Mouse (Mus musculus) liver, embryonic 14.5 days (tissue): ENCODE data around the gene Auts2. TPM values are rescaled to one million over a fixed set of nuclear protein-coding genes. Genes with fewer than 3 reads are reported as not detected.

Experiments
- ATAC-seq: fragments of 200-750 bp; cut with Nextera tagmentation; 2 replicates; pipeline ENCODE4 v1.8.0; 2017; ENCODE audit warnings: moderate number of reproducible peaks, mild to moderate bottlenecking, moderate library complexity; ENCODE audit not compliant: insufficient read depth
- DNase-seq, 3 experiments: peaks; one replicate each; pipeline ENCODE4 v3.0.0-alpha.2; 2012 to 2013; ENCODE audit warnings: low read depth in 3 of 3, low spot score in 3 of 3
- H3K27ac ChIP-seq: fragments of 300-500 bp; sonication (generic); 2 replicates; pipeline ENCODE4 v1.5.1; 2014; ENCODE audit warnings: moderate library complexity, mild to moderate bottlenecking, control low read depth, inconsistent platforms
- H3K27me3 ChIP-seq: fragments of 300-500 bp; sonication (generic); 2 replicates; pipeline ENCODE4 v1.6.1; 2014; ENCODE audit warnings: mild to moderate bottlenecking, low read length, moderate library complexity; ENCODE audit not compliant: control insufficient read depth, insufficient read depth
- H3K36me3 ChIP-seq: fragments of 300-500 bp; sonication (generic); replicated peaks from 2 replicates; pipeline ENCODE4 v1.6.1; 2014; ENCODE audit warnings: low read depth; ENCODE audit not compliant: control insufficient read depth, insufficient read depth
- H3K4me1 ChIP-seq, 2 experiments: fragments of 200-500 bp in 1 of 2; fragments of 300-500 bp in 1 of 2; sonication (generic) in 1 of 2; replicated peaks; 2 replicates each; pipeline ENCODE4 v1.6.1; 2012 to 2014; ENCODE audit warnings: antibody characterized with exemption in 1 of 2, inconsistent platforms in 1 of 2, low read length in 1 of 2; ENCODE audit not compliant: control insufficient read depth in 2 of 2, insufficient read depth in 2 of 2
- H3K4me2 ChIP-seq: fragments of 300-500 bp; sonication (generic); 2 replicates; pipeline ENCODE4 v1.6.1; 2014; ENCODE audit warnings: low read depth, mild to moderate bottlenecking, control low read depth, moderate library complexity
- H3K4me3 ChIP-seq, 2 experiments: fragments of 200-500 bp in 1 of 2; fragments of 300-500 bp in 1 of 2; sonication (generic) in 1 of 2; 2 replicates each; pipeline ENCODE4 v1.5.1; 2012 to 2014; ENCODE audit warnings: low read depth in 2 of 2, low read length in 2 of 2, mild to moderate bottlenecking in 2 of 2, control low read depth in 1 of 2, inconsistent platforms in 1 of 2, moderate library complexity in 1 of 2; ENCODE audit not compliant: insufficient read depth in 1 of 2
- H3K9ac ChIP-seq: fragments of 300-500 bp; sonication (generic); replicated peaks from 2 replicates; pipeline ENCODE4 v1.6.1; 2014; ENCODE audit warnings: mild to moderate bottlenecking, control low read depth, moderate library complexity
- H3K9me3 ChIP-seq: fragments of 300-500 bp; sonication (generic); 2 replicates; pipeline ENCODE4 v1.6.1; 2016; ENCODE audit warnings: low read length, mixed read lengths; ENCODE audit not compliant: control insufficient read depth
- CTCF ChIP-seq: IDR thresholded peaks from 2 replicates; pipeline ENCODE4 v1.5.1; 2016; ENCODE audit warnings: antibody characterized with exemption, low read depth, control low read depth
- EP300 ChIP-seq: IDR thresholded peaks from 2 replicates; pipeline ENCODE4 v1.6.1; 2016; ENCODE audit warnings: antibody characterized with exemption, low read depth
- WGBS: fragments of 180-500 bp; shearing (Covaris S2); extraction: QIAGEN DNeasy Blood & Tissue Kit; methylation state at CpG from one replicate; pipeline ENCODE4 v1.1.7; 2014; ENCODE audit not compliant: insufficient replicate concordance; 5-methylcytosine and 5-hydroxymethylcytosine counted together
- polyA plus RNA-seq, 2 experiments: library from polyadenylated mRNA; depleted of rRNA in 1 of 2; stranded (reverse) in 1 of 2; unstranded in 1 of 2; fragments of >200 nt; fragmentation: Nextera tagmentation in 1 of 2; extraction: Ambion mirVana in 1 of 2; gene quantifications; 2 replicates each; pipeline versions ENCODE4 v1.2.1 to v1.2.3; 2012 to 2014

Gene Auts2
- polyA plus RNA-seq, 2 experiments, result 0.77 to 1.6 TPM

GRCm38 (mm10) chr5:131538311-131538915, 1004.7 kb downstream of the Auts2 start:
- no peak overlapping the region for H3K9ac ChIP-seq
- DNase-seq, result no peak
- peak overlapping the region; percentile 51 to 53 for H3K4me3 ChIP-seq
- peak overlapping the region; percentile 55 for H3K4me2 ChIP-seq
- WGBS, result under 1% methylated on average over 51 of the region's 68 CpGs
- H3K27me3 ChIP-seq, result peaks cover 34% of the 10 kb centered on the region
- no peak for TF ChIP-seq EP300
- peak; percentile 21; the same call in 1 of the 2 replicates for TF ChIP-seq CTCF
- peak; percentile 71 for ATAC-seq
- no peak overlapping the region for H3K27ac ChIP-seq
- no peaks in the 10 kb centered on the region; a peak in 2 of 4 replicates for H3K4me1 ChIP-seq
- H3K9me3 ChIP-seq, result no peaks in the 10 kb centered on the region
- H3K36me3 ChIP-seq, result no peaks in the 10 kb centered on the region

DNA sequence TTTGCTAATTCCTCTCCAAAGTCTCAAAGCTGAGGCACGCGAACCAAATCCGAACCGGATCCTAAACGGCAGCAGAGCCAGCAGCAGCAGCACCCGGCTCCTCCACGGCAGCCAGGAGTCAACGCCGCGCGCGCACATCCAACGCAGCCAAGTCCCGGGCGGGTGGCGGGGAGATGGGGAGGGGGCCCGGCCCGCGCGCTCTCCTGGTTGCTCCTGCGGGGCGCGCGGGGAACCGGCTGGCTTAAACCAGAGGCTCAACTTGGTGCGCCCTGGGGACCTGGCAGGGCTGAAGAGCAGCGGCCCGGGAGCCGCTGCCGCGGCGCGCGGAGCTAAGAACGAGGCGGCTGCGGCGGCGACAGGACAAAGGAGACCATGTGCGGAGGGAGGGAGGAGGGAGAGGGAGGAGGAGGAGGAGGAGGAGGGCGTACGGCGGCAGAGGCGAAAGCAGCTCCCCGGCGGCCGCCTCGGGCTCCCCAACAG, 1005.3 kb downstream of the Auts2 start:
- WGBS, result under 1% methylated on average over 46 of the region's 48 CpGs
- Histone ChIP-seq H3K27me3 (peaks cover 34% of the 10 kb centered on the region), H3K4me3 (peak overlapping the region; percentile 51 to 53), H3K9me3 (no peaks in the 10 kb centered on the region), H3K4me2 (peak overlapping the region; percentile 55), H3K9ac (no peak overlapping the region), H3K36me3 (no peaks in the 10 kb centered on the region), H3K4me1 (no peaks in the 10 kb centered on the region; a peak in 2 of 4 replicates), H3K27ac (no peak overlapping the region)
- no peak for TF ChIP-seq EP300
- TF ChIP-seq CTCF, result no peak
- ATAC-seq (peak; percentile 54; the same call in 1 of the 2 replicates), DNase-seq (no peak)

- ATAC-seq, result peak; percentile 39
- peak overlapping the region; percentile 51 to 53 for H3K4me3 ChIP-seq
- H3K4me1 ChIP-seq, result no peaks in the 10 kb centered on the region; a peak in 2 of 4 replicates
- peaks cover 34% of the 10 kb centered on the region for H3K27me3 ChIP-seq
- H3K36me3 ChIP-seq, result no peaks in the 10 kb centered on the region
- H3K9ac ChIP-seq, result peak overlapping the region; percentile 20
- no peak overlapping the region for H3K27ac ChIP-seq
- no peak for DNase-seq
- TF ChIP-seq EP300 (no peak), CTCF (no peak)
- under 1% methylated on average over 44 of the region's 44 CpGs for WGBS
- H3K9me3 ChIP-seq, result no peaks in the 10 kb centered on the region
- peak overlapping the region; percentile 55 for H3K4me2 ChIP-seq
Measured at GRCm38 (mm10) chr5:131537155-131537830, 1005.9 kb downstream of the Auts2 start.

- TF ChIP-seq EP300, result no peak
- no peak for DNase-seq
- H3K4me3 ChIP-seq, result no peak overlapping the region
- no peak overlapping the region for H3K27ac ChIP-seq
- no peak overlapping the region for H3K4me2 ChIP-seq
- no peak overlapping the region for H3K9ac ChIP-seq
- no peaks in the 10 kb centered on the region; a peak in 2 of 4 replicates for H3K4me1 ChIP-seq
- no peaks in the 10 kb centered on the region for H3K36me3 ChIP-seq
- H3K9me3 ChIP-seq, result no peaks in the 10 kb centered on the region
- H3K27me3 ChIP-seq, result peaks cover 34% of the 10 kb centered on the region
- 70% methylated on average over 6 of the region's 6 CpGs for WGBS
- ATAC-seq, result no peak
Measured at GRCm38 (mm10) chr5:131535752-131536151, 1007.4 kb downstream of the Auts2 start.

DNA sequence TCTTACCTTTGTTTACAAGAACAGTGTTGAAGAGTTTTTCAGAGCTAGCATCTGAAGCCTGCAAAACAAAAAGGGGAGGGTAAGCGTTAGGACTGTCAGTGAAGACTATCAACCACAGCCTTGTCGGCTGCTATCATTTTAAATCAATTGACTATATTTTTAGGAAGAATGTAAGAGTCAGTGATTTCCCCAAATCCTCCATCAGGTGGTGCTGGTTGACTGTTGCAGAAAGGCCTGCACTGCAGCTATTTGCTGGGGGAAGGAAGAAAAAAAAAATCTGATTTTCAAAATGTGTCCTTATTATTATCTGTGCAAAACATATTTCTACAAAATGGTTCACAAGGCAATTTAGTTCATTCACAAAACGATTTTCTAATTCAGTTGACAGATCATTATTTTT, 1009.3 kb downstream of the Auts2 start:
- H3K4me2 ChIP-seq, result no peak overlapping the region
- no peaks in the 10 kb centered on the region for H3K9me3 ChIP-seq
- no peak for DNase-seq
- H3K4me3 ChIP-seq, result no peak overlapping the region
- no peak for ATAC-seq
- H3K9ac ChIP-seq, result no peak overlapping the region
- TF ChIP-seq CTCF (peak; percentile 33; the same call in 1 of the 2 replicates), EP300 (no peak)
- H3K4me1 ChIP-seq, result no peaks in the 10 kb centered on the region; a peak in 2 of 4 replicates
- H3K27ac ChIP-seq, result no peak overlapping the region
- peaks cover 27% of the 10 kb centered on the region for H3K27me3 ChIP-seq
- no peaks in the 10 kb centered on the region for H3K36me3 ChIP-seq
- WGBS, result 10% methylated on average over 3 of the region's 3 CpGs
